Mouse (Mus musculus) CD4-positive helper T cell, adult 2 months (primary cell): Measurements from ENCODE around the gene Vmn2r63.
"Not testable (repeated sequence)": the region's sequence is repeated elsewhere in the genome, so short reads cannot be mapped to it uniquely, and the experiment has no call there.

Experiments used
- DNase-seq: peaks from one replicate; pipeline ENCODE4 v3.0.0-alpha.2; 2012; ENCODE audit warnings: low read depth, missing footprints, low spot score

Gene Vmn2r63

DNA sequence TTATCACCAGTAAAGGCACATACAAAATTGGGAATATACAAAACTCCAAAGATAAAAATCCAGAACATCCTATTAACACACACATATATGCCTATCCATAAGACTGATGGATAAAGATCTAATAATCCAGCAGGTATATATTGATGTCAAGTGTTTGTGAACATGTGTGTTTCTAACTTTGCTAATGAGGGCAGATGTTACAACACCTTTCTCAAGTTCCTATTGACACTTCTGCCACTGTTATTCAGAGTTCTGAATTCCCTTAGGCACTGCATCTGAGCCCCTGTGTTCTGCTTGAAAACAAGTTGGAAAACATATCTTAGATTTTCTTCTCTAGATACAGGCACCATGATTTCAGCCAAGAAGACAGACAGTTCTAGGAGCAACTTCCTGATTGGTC, at the start of gene Vmn2r63:
TSS of gene Vmn2r63 (minus strand) at position 101 of the 400 bp plus-strand sequence.
- not testable (repeated sequence) for DNase-seq

DNA sequence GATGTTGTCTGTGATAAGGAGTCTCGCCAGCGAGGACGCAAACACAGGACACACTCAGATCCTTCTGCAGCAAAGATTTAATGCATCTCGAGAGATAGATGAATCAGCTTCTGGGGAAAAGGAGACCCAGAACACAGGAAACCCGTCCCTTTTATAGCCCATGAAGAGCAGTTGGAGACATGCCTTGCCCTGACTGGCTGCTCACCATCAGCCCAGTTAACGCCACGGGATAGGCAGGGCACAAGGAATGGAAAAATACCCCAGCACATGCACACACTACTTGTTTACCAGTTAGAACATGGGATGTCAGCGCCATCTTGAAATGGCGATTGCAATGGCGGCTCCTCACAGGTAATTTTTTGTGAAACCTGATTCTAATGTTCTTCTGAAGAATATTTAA, 47.1 kb upstream of the Vmn2r63 start:
- no peak for DNase-seq

DNA sequence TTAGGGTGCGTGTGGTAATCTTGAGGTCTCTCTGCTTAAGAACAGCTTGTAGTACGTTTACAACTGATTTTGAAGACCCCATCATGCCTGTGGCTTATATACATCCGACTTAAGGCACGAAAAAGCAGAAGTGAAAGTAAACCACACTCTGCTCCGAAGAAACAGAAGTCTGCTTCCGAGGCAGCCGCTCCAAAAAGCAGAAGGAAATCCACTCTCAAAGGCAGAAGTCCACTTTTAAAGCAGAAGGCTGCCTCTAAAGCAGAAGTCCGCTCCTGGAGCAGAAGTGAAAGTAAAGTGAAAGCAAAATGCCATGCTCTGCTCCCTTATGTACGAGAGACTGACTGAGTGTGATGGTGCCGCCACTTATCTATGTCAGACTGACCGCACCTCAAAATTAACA, 46.5 kb upstream of the Vmn2r63 start:
- peak; percentile 6 for DNase-seq

DNA sequence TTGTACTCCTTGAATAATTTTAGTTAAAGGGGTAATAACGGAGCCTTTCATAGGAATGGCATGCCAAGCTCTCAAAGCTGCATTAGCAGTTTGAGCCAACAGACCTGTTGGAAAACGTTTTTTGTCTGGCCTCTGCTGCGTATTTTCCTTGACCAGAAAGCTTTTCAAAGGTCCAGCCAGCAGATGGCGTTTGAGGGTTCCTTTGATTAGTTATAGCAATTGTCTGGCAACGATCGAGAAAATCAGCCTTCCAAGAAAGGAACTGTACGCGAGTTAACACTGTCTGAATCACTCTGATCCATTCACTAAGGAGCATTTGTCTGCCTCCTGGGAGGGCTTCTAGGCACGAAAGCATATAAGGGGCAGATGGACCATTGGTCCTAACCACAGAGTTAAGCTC, 31.6 kb upstream of the Vmn2r63 start:
- DNase-seq, result no peak

DNA sequence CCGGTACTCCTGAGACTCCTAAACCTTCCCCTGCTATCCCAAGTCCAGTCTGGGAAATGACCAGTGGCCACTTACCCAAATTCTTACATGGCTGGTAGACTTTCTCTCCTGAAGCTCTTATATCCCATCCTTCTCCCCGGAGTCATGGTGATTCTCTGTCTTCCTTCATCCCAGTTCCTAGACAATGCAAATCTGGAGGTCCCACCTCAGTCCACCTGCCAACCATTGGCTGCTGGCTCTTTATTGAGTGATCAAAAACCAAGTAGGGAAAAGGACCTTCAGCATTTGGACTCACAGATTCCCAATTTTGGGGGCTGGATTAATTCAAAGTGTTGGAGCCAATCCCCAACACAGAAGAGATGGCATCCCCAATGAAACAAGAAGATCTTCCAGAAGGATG, 35.6 kb downstream of the Vmn2r63 start:
- not testable (repeated sequence) for DNase-seq

DNA sequence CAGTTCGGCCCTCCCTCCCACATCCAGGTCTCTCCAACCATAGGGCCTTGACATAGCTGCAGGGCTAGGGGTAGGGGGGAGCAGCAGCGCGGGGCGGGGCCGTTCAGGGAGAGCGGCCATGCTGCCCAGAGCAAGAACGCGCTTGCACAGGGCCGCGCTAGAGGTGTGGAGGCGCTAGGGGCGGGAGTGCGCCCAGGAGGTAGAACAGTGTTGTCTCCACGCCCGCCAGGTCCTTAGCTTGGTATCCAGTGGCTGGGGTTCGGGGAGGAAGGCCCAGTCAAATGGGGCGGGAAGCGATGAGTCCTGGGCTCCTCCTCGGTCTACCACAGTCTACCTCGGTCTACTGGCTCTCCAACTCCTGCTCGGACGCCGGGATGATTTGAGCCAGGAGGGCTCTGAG, 55.5 kb downstream of the Vmn2r63 start:
- DNase-seq, result no peak

DNA sequence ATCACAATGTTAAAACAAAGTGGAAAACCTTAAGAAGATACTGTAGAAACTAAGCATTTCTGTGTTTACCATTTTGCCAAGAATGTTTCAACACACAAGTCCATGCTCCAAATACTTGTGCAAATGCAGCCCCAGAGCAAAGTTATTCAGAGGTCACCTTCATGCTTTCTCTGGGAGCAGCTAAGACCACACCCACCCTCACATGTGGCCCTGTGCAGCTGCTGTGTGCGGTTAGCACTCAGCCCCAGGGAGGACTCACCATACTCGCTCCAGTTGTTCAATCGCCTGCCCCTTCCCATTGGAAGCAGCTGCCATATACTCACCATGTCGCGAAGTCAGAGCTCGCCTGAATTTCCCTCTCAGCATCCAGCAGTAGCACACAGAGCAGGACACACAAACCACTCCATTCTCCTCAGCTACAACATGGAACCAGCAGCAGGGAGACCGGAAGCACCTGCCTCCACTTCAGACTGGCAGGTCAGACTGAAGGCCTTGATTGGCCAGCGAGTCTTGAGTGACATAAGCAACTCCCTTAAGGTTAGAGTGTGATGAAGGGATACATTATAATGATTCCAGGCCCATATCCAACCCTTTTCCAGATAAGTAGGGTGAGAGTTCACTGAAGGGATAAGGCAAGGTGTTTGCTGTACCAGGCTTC, 66.7 kb downstream of the Vmn2r63 start, which contains the start of gene Gm2381:
TSS of gene Gm2381 (minus strand) at position 434 of the 658 bp plus-strand sequence.
- DNase-seq, result not testable (repeated sequence)
